Mouse (Mus musculus) effector memory CD4-positive, alpha-beta T cell, adult 7 months (primary cell): ENCODE results near the gene Map3k9. TPM values are rescaled to one million over a fixed set of nuclear protein-coding genes. Genes with fewer than 3 reads are reported as not detected.

Source experiments
- polyA plus RNA-seq: library from polyadenylated mRNA; unstranded; fragments of 100-300 nt; shearing (Covaris generic); gene quantifications from one replicate; pipeline ENCODE4 v1.2.1, GENCODE M21; 2017

Map3k9 gene
- 4.6 TPM for polyA plus RNA-seq

GRCm38 (mm10) chr12:81781105-81781909, at the start of gene Map3k9:
Gene Map3k9, minus strand, starts transcription at chr12:81781175.

Other genes starting within 250 kb of the Map3k9 start
- 6.5 TPM for gene Gm20498, start 248.3 kb downstream of the Map3k9 start, polyA plus RNA-seq
- 39.1 TPM for gene Synj2bp, start 248.3 kb downstream of the Map3k9 start, polyA plus RNA-seq
- 0.82 TPM for gene Adam21, start 212.7 kb downstream of the Map3k9 start, polyA plus RNA-seq
- gene Med6, start 186.2 kb downstream of the Map3k9 start, polyA plus RNA-seq, result 27.7 TPM
- 0.23 TPM for gene Ttc9, start 149.9 kb downstream of the Map3k9 start, polyA plus RNA-seq
- 6.2 TPM for gene Pcnx, start 78.8 kb upstream of the Map3k9 start, polyA plus RNA-seq